29 mouse cellular contexts compared by ENCODE assay signal in the genomic region with DNA sequence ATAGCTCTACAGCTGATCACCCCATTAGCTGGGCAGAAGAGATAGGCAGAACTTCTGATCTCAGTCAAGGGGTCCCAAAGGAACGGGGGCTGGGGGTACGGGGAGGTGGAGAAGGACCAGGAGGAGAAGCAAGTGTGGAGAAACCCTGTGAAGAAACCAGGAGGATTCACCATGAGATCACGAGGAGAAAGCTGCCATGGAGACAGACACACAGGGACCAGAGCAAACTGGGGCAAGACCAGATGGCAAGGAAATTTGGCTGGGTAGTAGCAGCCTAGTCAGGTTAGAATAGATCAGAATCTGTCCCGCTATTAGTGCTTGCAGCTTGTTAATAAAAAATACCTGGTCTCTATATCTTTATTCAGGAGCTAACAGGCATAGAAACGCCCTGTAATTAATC. TPM values are rescaled to one million over a fixed set of nuclear protein-coding genes. Genes with fewer than 3 reads are reported as not detected.
DNase-seq lines count a peak whose midpoint lies in the region; ATAC-seq lines count a peak whose summit lies in the region.
"Had no signal": no experiment of that assay in that cellular context is flagged by ENCODE, and none has a peak within 500 bp of the region (broad histone marks: within the 10 kb centered on the region; RNA-seq: fewer than 3 reads in every experiment).

No protein-coding gene starts in this region.

- peak; percentile 96 for ATAC-seq in cerebellum, adult (ENCODE audit: insufficient number of reproducible peaks, low FRiP score, low TSS enrichment)
- ATAC-seq: activated CD4-positive, CD25-positive, alpha-beta regulatory T cell, adult 4 months; forebrain, postnatal 0 days; intestine, embryonic 16.5 days; lung, postnatal 0 days had no signal

- WGBS in heart, embryonic 10.5 days: 80% methylated on average over 5 of the region's 5 CpGs

- peaks cover 4% of the 10 kb centered on the region for H3K4me1 ChIP-seq in heart, embryonic 10.5 days
- H3K4me1 ChIP-seq: limb, embryonic 10.5 days; limb, embryonic 15.5 days; midbrain, embryonic 12.5 days; stomach, embryonic 15.5 days had no signal

- no peak overlapping the region for H3K27ac ChIP-seq in heart, embryonic 10.5 days
- H3K27ac ChIP-seq: embryonic facial prominence, embryonic 13.5 days; forebrain, embryonic 10.5 days; heart, embryonic 15.5 days; hindbrain, embryonic 13.5 days; limb, embryonic 10.5 days; limb, embryonic 15.5 days; liver, embryonic 13.5 days; midbrain, embryonic 12.5 days; stomach, embryonic 15.5 days had no signal

- H3K4me3 ChIP-seq in heart, embryonic 10.5 days: no peak overlapping the region
- H3K4me3 ChIP-seq: embryonic facial prominence, embryonic 13.5 days; forebrain, embryonic 10.5 days; heart, embryonic 15.5 days; hindbrain, embryonic 13.5 days; limb, embryonic 10.5 days; limb, embryonic 15.5 days; liver, embryonic 13.5 days; megakaryocyte, embryonic 14.5 days; midbrain, embryonic 12.5 days; stomach, embryonic 15.5 days had no signal

- H3K9me3 ChIP-seq in heart, embryonic 10.5 days: no peaks in the 10 kb centered on the region
- H3K9me3 ChIP-seq: embryonic facial prominence, embryonic 13.5 days; forebrain, embryonic 10.5 days; heart, embryonic 15.5 days; hindbrain, embryonic 13.5 days; limb, embryonic 10.5 days; limb, embryonic 15.5 days; liver, embryonic 13.5 days; megakaryocyte, embryonic 14.5 days; midbrain, embryonic 12.5 days; stomach, embryonic 15.5 days had no signal

- no peaks in the 10 kb centered on the region for H3K27me3 ChIP-seq in heart, embryonic 10.5 days (ENCODE audit: insufficient read depth, poor library complexity, severe bottlenecking)
- H3K27me3 ChIP-seq: CH12.LX; embryonic facial prominence, embryonic 13.5 days; heart, embryonic 15.5 days; hindbrain, embryonic 13.5 days; limb, embryonic 15.5 days; liver, embryonic 13.5 days; megakaryocyte, embryonic 14.5 days; midbrain, embryonic 12.5 days; stomach, embryonic 15.5 days had no signal

- H3K36me3 ChIP-seq in heart, embryonic 10.5 days: peaks cover under 1% of the 10 kb centered on the region; the same call in 1 of the 2 replicates
- H3K36me3 ChIP-seq: embryonic facial prominence, embryonic 13.5 days; liver, embryonic 13.5 days; stomach, embryonic 15.5 days had no signal

- no peak for DNase-seq in cerebellum, postnatal 4 days (ENCODE audit: low spot score in 2 of 2)
- DNase-seq in brain, adult 2 months (ENCODE audit: low read depth, low spot score): peak; percentile 93
- DNase-seq in cerebellum, adult 8-10 months: peak; percentile 72
- DNase-seq in cerebellum, postnatal 25 days: peak; percentile 73 to 75
- DNase-seq in natural killer cell, adult 2 months (ENCODE audit: low spot score in 2 of 2): no peak
- no peak for DNase-seq in heart, embryonic 10.5 days (ENCODE audit: low spot score)
- DNase-seq: adrenal gland, adult 2 months; forebrain, postnatal 0 days; gastrocnemius, postnatal 10 days; kidney, adult 8-10 months; kidney, postnatal 10 days; liver, embryonic 13.5 days; lung, adult 18-20 months; lung, postnatal 4 days; right cerebral cortex, postnatal 25 days had no signal

RNA-seq across cellular contexts. Expression of a gene that starts 18.0 kb away (rescaled TPM):
- 17.6 and 22.5 TPM in 2 replicates for polyA plus RNA-seq in heart, embryonic 10.5 days (2016; fragmentation: Nextera tagmentation; extraction: Ambion mirVana)

Comparison
In these comparisons a context has a peak if more than half of its experiments do, and no peak if none do; other contexts are left out.
1. DNase-seq: peak in brain, adult 2 months (single experiment), cerebellum, adult 8-10 months (single experiment) and cerebellum, postnatal 25 days (2 of 2); none in cerebellum, postnatal 4 days (0 of 2), natural killer cell, adult 2 months (0 of 2) and heart, embryonic 10.5 days (single experiment).